Mouse (Mus musculus) hindbrain, postnatal 0 days (tissue): ENCODE measurements around the gene Elmod3. TPM values are rescaled to one million over a fixed set of nuclear protein-coding genes. Genes with fewer than 3 reads are reported as not detected.

ENCODE experiments used
- ATAC-seq: fragments of 200-750 bp; cut with Nextera tagmentation; 2 replicates; pipeline ENCODE4 v1.8.0; 2017; ENCODE audit warnings: mild to moderate bottlenecking, moderate TSS enrichment, moderate library complexity
- DNase-seq: peaks from one replicate; pipeline ENCODE4 v3.0.0-alpha.2; 2015; ENCODE audit warnings: low spot score
- H3K27ac ChIP-seq: fragments of 300-500 bp; sonication (generic); 2 replicates; pipeline ENCODE4 v1.5.1; 2014; ENCODE audit warnings: mild to moderate bottlenecking
- H3K27me3 ChIP-seq: fragments of 300-500 bp; sonication (generic); 2 replicates; pipeline ENCODE4 v1.6.1; 2014; ENCODE audit warnings: low read length, mixed read lengths; ENCODE audit not compliant: insufficient read depth
- H3K36me3 ChIP-seq: fragments of 300-500 bp; sonication (generic); 2 replicates; pipeline ENCODE4 v1.6.1; 2014; ENCODE audit warnings: low read length, mixed read lengths; ENCODE audit not compliant: insufficient read depth
- H3K4me1 ChIP-seq: fragments of 300-500 bp; sonication (generic); 2 replicates; pipeline ENCODE4 v1.6.1; 2014; ENCODE audit warnings: antibody characterized with exemption, low read length, mixed read lengths; ENCODE audit not compliant: insufficient read depth
- H3K4me2 ChIP-seq: fragments of 300-500 bp; sonication (generic); 2 replicates; pipeline ENCODE4 v1.6.1; 2014; ENCODE audit warnings: low read depth, mild to moderate bottlenecking, low read length, moderate library complexity, mixed read lengths
- H3K4me3 ChIP-seq: fragments of 300-500 bp; sonication (generic); 2 replicates; pipeline ENCODE4 v1.5.1; 2014; ENCODE audit warnings: low read length
- H3K9ac ChIP-seq: fragments of 300-500 bp; sonication (generic); replicated peaks from 2 replicates; pipeline ENCODE4 v1.6.1; 2014; ENCODE audit warnings: mild to moderate bottlenecking, low read length, moderate library complexity, mixed read lengths
- H3K9me3 ChIP-seq: fragments of 300-500 bp; sonication (generic); 2 replicates; pipeline ENCODE4 v1.6.1; 2016; ENCODE audit warnings: low read length, mixed read lengths
- CTCF ChIP-seq: IDR thresholded peaks from 2 replicates; pipeline ENCODE4 v1.5.1; 2016; ENCODE audit warnings: antibody characterized with exemption, control low read depth, low read depth
- WGBS: fragments of 180-500 bp; shearing (Covaris S2); extraction: QIAGEN DNeasy Blood & Tissue Kit; methylation state at CpG from one replicate; pipeline ENCODE4 v1.1.7; 2014; 5-methylcytosine and 5-hydroxymethylcytosine counted together
- polyA plus RNA-seq: library from polyadenylated mRNA; unstranded; fragments of >200 nt; fragmentation: Nextera tagmentation; extraction: Ambion mirVana; gene quantifications from 2 replicates; pipeline ENCODE4 v1.2.1, GENCODE M21; 2015
- total RNA-seq: library from RNA; depleted of rRNA; stranded (reverse); fragments of >200 nt; gene quantifications from 2 replicates; pipeline ENCODE4 v1.2.3, GENCODE M21; 2014

Elmod3 gene
- total and polyA plus RNA-seq, 2 experiments from 2014 or later = 16.2 to 23.8 TPM

DNA sequence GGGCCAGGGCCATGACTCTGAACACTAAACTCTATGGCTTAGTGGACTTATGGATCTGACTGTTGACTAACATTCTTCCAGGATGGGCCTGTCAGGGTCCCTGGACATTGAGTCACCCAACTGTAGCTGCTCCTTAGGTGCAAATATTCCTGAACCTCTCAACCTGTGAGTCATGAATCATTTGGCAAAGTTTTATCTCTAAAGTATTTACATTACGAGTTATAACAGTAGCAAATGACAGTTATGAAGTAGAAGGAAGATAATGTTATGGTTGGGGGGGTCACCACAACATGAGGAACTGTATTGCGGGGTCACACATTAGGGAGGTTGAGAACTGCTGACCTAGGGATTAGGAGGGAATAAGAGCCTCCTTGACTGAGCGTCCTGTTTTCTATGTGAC is 50.4 kb downstream of the Elmod3 start:
- H3K9ac ChIP-seq = no peak overlapping the region
- no peak overlapping the region for H3K4me2 ChIP-seq
- peaks cover 4% of the 10 kb centered on the region; the same call in 1 of the 2 replicates for H3K4me1 ChIP-seq
- no peak overlapping the region for H3K4me3 ChIP-seq
- ATAC-seq (no peak), DNase-seq (no peak)
- no peaks in the 10 kb centered on the region for H3K36me3 ChIP-seq
- no peaks in the 10 kb centered on the region for H3K9me3 ChIP-seq
- WGBS = 94% methylated on average over 3 of the region's 3 CpGs
- no peak overlapping the region for H3K27ac ChIP-seq
- no peaks in the 10 kb centered on the region for H3K27me3 ChIP-seq
- TF ChIP-seq CTCF = no peak

DNA sequence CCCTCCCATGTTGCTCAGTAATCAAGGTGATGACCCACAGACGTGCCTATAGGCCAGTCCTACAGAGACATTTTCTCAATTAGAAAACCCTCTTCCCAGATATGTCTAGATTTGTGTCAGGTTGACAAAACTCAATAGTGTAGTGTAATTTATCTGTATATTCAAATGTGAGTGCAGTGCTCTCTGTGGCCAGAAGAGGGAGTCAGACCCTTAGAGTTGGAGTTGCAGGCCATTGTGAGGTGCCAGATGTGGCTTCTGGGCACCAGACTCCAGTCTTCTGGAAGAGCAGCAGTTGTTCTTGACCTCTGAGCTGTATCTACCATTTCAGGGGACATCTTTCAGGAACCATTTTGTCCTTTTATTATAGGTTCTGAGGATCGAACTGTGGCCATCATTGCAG is 51.1 kb downstream of the Elmod3 start:
- Histone ChIP-seq H3K4me2 (no peak overlapping the region), H3K9ac (no peak overlapping the region), H3K27me3 (no peaks in the 10 kb centered on the region), H3K4me3 (no peak overlapping the region), H3K9me3 (no peaks in the 10 kb centered on the region), H3K27ac (no peak overlapping the region), H3K4me1 (no peaks in the 10 kb centered on the region), H3K36me3 (no peaks in the 10 kb centered on the region)
- peak; percentile 33 for TF ChIP-seq CTCF
- ATAC-seq (no peak), DNase-seq (no peak)
- WGBS = 98% methylated on average over 2 of the region's 2 CpGs

DNA sequence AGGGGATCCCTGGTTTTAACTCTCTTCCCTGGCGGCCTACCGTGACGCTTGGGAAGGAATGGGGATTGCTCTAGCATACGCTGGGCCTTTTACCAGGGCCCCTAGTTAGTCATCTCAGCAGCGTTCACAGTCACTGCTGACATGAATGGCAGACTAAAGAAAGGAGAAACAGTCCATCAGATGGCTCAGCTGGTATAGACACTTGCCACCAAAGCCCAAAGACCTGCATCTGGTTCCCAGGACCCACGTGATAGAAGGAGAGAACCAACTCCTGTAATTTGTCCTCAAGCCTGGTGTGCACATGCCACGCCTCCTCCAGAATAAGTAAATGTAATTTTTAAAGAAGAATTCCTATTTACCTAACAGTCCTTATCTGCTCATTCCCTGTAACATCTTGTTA is 52.8 kb downstream of the Elmod3 start:
- Histone ChIP-seq H3K4me3 (no peak overlapping the region), H3K9ac (no peak overlapping the region), H3K27me3 (no peaks in the 10 kb centered on the region), H3K4me1 (no peaks in the 10 kb centered on the region), H3K4me2 (no peak overlapping the region), H3K27ac (no peak overlapping the region), H3K36me3 (no peaks in the 10 kb centered on the region), H3K9me3 (no peaks in the 10 kb centered on the region)
- TF ChIP-seq CTCF = no peak
- 52% methylated on average over 7 of the region's 7 CpGs for WGBS
- DNase-seq = no peak
- no peak for ATAC-seq

DNA sequence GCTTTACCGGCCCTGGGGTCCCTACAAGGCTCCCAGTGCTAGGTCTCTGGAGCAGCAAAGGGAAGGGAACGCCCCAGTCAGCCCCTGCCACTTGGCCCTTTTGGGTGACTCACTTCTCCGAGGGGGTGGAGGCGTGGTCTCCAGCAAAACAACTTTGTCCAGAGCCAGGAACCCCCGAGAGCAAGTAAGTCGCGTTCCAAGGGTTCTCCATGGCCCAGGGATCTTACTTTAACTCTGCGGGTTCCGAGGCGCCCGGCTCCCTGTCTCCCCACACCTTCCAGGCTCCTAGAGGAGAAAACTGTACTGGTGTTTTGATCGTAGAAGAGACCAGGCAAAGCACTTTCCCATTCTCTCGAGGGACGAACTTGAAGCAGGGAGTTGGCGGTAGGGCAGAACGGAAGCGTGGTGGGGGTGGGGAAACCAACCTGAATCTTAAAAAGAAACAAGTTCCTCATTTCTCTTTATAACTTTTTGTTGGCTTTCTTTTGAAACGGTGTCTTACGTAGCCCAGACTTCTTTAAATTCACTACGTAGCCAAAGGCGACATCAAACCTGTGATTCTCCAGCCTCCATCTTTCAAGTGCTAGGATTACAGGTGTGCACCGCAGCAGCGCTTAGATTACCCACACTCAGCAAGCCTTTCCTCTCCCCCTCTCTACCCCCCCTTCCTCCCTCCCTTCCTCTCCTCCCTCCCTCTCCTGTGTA is 53.8 kb downstream of the Elmod3 start, which contains the start of gene Capg:
Gene Capg, plus strand, starts transcription at position 109 of the 705 bp plus-strand sequence.
- ATAC-seq (no peak), DNase-seq (no peak)
- no peak for TF ChIP-seq CTCF
- Histone ChIP-seq H3K9me3 (no peaks in the 10 kb centered on the region), H3K36me3 (no peaks in the 10 kb centered on the region), H3K4me3 (peak within 1 kb of the TSS; percentile 20; the same call in 1 of the 2 replicates), H3K4me1 (no peaks in the 10 kb centered on the region), H3K27ac (peak within 1 kb of the TSS; percentile 32; the same call in 1 of the 2 replicates), H3K27me3 (no peaks in the 10 kb centered on the region), H3K9ac (no peak within 1 kb of the TSS), H3K4me2 (peak within 1 kb of the TSS; percentile 37)
- 14% methylated on average over 23 of the region's 23 CpGs for WGBS

DNA sequence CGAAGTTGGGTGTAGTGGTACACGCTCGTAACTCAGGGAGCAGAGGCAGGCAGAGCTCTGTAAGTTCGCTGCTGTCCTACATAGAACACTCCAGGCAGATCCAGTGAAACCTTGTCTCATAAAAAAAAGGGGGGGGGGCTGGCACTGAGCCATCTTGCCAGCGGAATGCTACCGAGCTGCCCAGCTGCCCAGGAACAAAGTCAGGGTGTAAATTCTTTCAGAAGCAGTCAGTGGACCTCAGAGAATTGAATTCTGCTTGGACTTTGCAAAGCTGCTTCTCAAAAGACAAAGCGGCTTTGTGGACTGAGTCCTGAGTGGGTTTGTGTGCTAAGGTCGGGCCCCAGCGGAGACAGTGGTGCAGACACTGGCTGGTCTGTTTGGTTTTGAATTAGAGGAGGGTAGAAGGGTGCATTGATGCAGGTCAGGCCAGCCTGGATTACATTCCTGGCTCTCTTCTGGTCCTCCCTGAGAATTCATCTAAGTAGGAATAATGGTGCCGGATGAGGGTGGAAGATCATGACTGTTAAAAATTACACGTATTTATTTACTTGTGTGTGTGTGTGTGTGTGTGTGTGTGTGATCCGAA is 54.9 kb downstream of the Elmod3 start:
- WGBS = 56% methylated on average over 12 of the region's 12 CpGs
- H3K27ac ChIP-seq = peak overlapping the region; percentile 32; the same call in 1 of the 2 replicates
- no peak for ATAC-seq

DNA sequence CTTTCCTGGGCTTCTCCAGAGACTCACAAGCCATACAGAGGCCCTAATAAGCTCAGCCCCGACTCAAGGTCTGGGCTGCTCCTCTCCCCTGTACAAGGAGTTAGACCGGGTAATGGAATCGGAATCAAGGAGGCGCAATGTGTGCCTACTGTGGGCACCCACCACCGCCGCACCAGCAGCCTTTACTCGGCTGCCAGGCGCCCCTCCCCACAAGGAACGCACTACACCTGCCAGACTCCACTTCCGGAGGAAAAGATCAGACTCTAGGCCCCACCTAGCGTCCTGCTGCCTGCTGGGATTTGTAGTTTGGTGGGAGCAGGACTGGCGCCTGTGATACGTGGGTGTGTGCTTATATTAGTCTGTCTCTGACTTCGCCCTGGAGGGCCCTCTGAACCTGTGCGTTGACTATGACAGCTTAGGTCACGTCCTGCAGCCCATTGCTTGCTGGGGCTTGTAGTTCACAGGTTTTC is 59.6 kb downstream of the Elmod3 start:
- peak overlapping the region; percentile 36 for H3K4me3 ChIP-seq
- H3K4me1 ChIP-seq = 0 out of 2 replicates have a peak, but pooled peaks cover 2% of the 10 kb centered on the region
- WGBS = 2% methylated on average over 16 of the region's 16 CpGs
- H3K36me3 ChIP-seq = no peaks in the 10 kb centered on the region
- TF ChIP-seq CTCF = peak; percentile 47
- H3K9ac ChIP-seq = peak overlapping the region; percentile 33
- H3K27me3 ChIP-seq = no peaks in the 10 kb centered on the region
- no peaks in the 10 kb centered on the region for H3K9me3 ChIP-seq
- peak overlapping the region; percentile 22; the same call in 1 of the 2 replicates for H3K27ac ChIP-seq
- ATAC-seq (peak; percentile 95), DNase-seq (peak; percentile 93)
- peak overlapping the region; percentile 61 for H3K4me2 ChIP-seq

More for the DNA sequence above, 54.9 kb downstream of the Elmod3 start:
- DNase-seq = no peak
- Histone ChIP-seq H3K9ac (no peak overlapping the region), H3K4me3 (no peak overlapping the region), H3K9me3 (no peaks in the 10 kb centered on the region), H3K4me2 (no peak overlapping the region), H3K27me3 (no peaks in the 10 kb centered on the region), H3K36me3 (no peaks in the 10 kb centered on the region), H3K4me1 (no peaks in the 10 kb centered on the region)
- no peak for TF ChIP-seq CTCF
